Mouse (Mus musculus): ENCODE measurements around the gene Ins2.

Ins2 gene

GRCm38 (mm10) chr7:142743281-142743680 lies at the start of gene Ins2:
TSS of gene Ins2 (minus strand) at chr7:142743381.
- CTCF ChIA-PET = no interaction called here

GRCm38 (mm10) chr7:142792650-142793275 lies 49.6 kb upstream of the Ins2 start:
- CTCF ChIA-PET = no interaction called here

GRCm38 (mm10) chr7:142789667-142790066 lies 46.5 kb upstream of the Ins2 start:
- CTCF ChIA-PET = no interaction called here

GRCm38 (mm10) chr7:142737772-142738171 lies 5.4 kb downstream of the Ins2 start:
- CTCF ChIA-PET = no interaction called here

- CTCF ChIA-PET = no interaction called here
Observed at GRCm38 (mm10) chr7:142736943-142737490, 6.2 kb downstream of the Ins2 start.

GRCm38 (mm10) chr7:142725973-142726372 lies 17.2 kb downstream of the Ins2 start:
- CTCF ChIA-PET = no interaction called here

GRCm38 (mm10) chr7:142720725-142721124 lies 22.5 kb downstream of the Ins2 start:
- CTCF ChIA-PET = interaction anchor here (1.5 kb wide), 1 partner anchor 44 kb away, joined by 4 read pairs; no protein-coding TSS in a partner anchor

- CTCF ChIA-PET = no interaction called here
Observed at GRCm38 (mm10) chr7:142714783-142715498, 28.2 kb downstream of the Ins2 start.

GRCm38 (mm10) chr7:142706873-142707272 lies 36.3 kb downstream of the Ins2 start:
- CTCF ChIA-PET = no interaction called here

GRCm38 (mm10) chr7:142699334-142699860 lies 43.8 kb downstream of the Ins2 start:
- CTCF ChIA-PET = no interaction called here

GRCm38 (mm10) chr7:142678611-142679010 lies 64.6 kb downstream of the Ins2 start:
- CTCF ChIA-PET = no interaction called here

- CTCF ChIA-PET = no interaction called here
Observed at GRCm38 (mm10) chr7:142675644-142676043, 67.5 kb downstream of the Ins2 start.

- CTCF ChIA-PET = no interaction called here
Observed at GRCm38 (mm10) chr7:142675141-142675540, 68.0 kb downstream of the Ins2 start.

- CTCF ChIA-PET = interaction anchor here (0.8 kb wide), 1 partner anchor 61 kb away, joined by 10 read pairs; no protein-coding TSS in a partner anchor
Observed at GRCm38 (mm10) chr7:142672120-142672519, 71.1 kb downstream of the Ins2 start.

- CTCF ChIA-PET = no interaction called here
Observed at GRCm38 (mm10) chr7:142671067-142671466, 72.1 kb downstream of the Ins2 start.

- CTCF ChIA-PET = no interaction called here
Observed at GRCm38 (mm10) chr7:142669751-142670625, 73.2 kb downstream of the Ins2 start, which contains the start of gene Gm49394. TSS of gene Gm49394 (minus strand) at chr7:142669942.

- CTCF ChIA-PET = interaction anchor here (0.6 kb wide), 1 partner anchor 18 kb away, joined by 3 read pairs; no protein-coding TSS in a partner anchor
Observed at GRCm38 (mm10) chr7:142668328-142668727, 74.9 kb downstream of the Ins2 start.

GRCm38 (mm10) chr7:142667521-142667920 lies 75.7 kb downstream of the Ins2 start:
- CTCF ChIA-PET = no interaction called here

- CTCF ChIA-PET = no interaction called here
Observed at GRCm38 (mm10) chr7:142666659-142667058, 76.5 kb downstream of the Ins2 start, which contains the start of gene Igf2. TSS of gene Igf2 (minus strand) at chr7:142666816.

GRCm38 (mm10) chr7:142666109-142666508 lies 77.1 kb downstream of the Ins2 start:
- CTCF ChIA-PET = no interaction called here

GRCm38 (mm10) chr7:142665364-142665763 lies 77.8 kb downstream of the Ins2 start:
- CTCF ChIA-PET = no interaction called here

Measured in spleen, embryonic (tissue).